Mouse (Mus musculus): Measurements from ENCODE around the gene Ntrk3. TPM values are rescaled to one million over a fixed set of nuclear protein-coding genes. Genes with fewer than 3 reads are reported as not detected.

Gene Ntrk3
- polyA plus RNA-seq, 1 experiment from 2014 or later, result 1.2 TPM

DNA sequence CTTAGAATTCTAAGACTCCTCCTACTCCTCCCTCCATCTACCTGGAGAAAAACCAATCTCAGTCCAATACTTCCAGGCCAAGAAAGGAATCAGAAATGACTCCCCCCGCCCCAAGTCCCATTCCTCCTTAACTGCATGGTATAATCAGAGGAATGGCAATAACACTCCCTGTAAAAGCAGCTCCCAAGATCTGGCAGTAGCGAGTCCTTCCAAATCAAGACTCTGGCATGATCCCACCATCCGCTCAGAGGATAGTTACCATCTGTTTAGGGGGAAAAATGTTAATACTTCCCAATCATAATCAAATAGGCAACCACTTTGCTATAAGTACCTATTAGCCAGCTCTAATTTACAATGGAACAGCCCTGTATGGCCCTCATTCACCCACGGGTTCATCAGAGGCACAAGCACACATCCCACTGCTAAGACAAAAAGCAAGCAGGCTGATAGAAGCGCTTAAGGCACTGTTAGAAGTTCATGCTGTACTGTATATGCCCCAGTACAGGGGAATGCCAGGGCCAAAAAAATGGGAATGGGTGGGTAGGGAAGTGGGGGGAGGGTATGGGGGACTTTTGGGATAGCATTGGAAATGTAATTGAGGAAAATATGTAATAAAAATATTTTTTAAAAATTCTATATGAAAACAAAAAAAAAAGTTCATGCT is 294.3 kb downstream of the Ntrk3 start:
- Histone ChIP-seq H3K36me3 (ENCODE audit: control insufficient read depth, insufficient read depth) (no peaks in the 10 kb centered on the region), H3K9me3 (ENCODE audit: control insufficient read depth) (no peaks in the 10 kb centered on the region), H3K9ac (ENCODE audit: low read depth, low read length) (no peak overlapping the region), H3K4me1 (replicated peaks; ENCODE audit: control insufficient read depth, insufficient read depth, low read length) (no peaks in the 10 kb centered on the region), H3K27ac (ENCODE audit: low read depth, low read length) (no peak overlapping the region), H3K4me3 (ENCODE audit: low read depth, low read length) (no peak overlapping the region), H3K4me2 (replicated peaks; ENCODE audit: low read depth) (no peak overlapping the region), H3K27me3 (replicated peaks; ENCODE audit: control insufficient read depth, insufficient read depth, low read length) (no peaks in the 10 kb centered on the region)
- no peak for ATAC-seq
- WGBS, result 77% methylated on average over 5 of the region's 5 CpGs
- no peak for TF ChIP-seq CTCF (IDR thresholded peaks at IDR 0.05; ENCODE audit: low read depth)

DNA sequence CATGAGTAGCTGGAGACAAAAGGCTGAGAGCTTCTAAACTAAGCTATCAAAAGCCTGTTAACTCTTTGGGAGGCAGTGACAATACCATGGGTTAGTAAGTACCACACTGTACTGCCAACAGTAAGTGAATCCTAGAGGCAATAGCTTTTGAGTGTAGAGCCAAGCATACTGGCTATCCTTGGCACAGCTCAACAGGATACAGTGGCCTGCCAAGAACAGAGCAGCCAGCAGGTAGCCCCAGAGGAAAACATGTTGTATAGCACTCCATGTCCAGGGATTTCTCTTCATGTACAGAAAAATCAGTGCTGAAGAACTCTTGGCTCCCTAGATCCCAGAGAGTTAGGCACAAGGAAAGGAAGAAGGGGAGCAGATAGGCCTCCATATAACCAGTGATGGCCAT is 296.1 kb downstream of the Ntrk3 start:
- ATAC-seq, result no peak

GRCm38 (mm10) chr7:78440896-78441295 is 296.9 kb downstream of the Ntrk3 start:
- no peaks in the 10 kb centered on the region for H3K27me3 ChIP-seq (replicated peaks; ENCODE audit: control insufficient read depth, insufficient read depth, low read length)
- no peak overlapping the region for H3K4me3 ChIP-seq (ENCODE audit: low read depth, low read length)
- no peak for ATAC-seq
- H3K27ac ChIP-seq (ENCODE audit: low read depth, low read length), result no peak overlapping the region
- no peak overlapping the region for H3K4me2 ChIP-seq (replicated peaks; ENCODE audit: low read depth)
- H3K4me1 ChIP-seq (replicated peaks; ENCODE audit: control insufficient read depth, insufficient read depth, low read length), result no peaks in the 10 kb centered on the region
- H3K36me3 ChIP-seq (ENCODE audit: control insufficient read depth, insufficient read depth), result no peaks in the 10 kb centered on the region
- WGBS, result 82% methylated on average over 3 of the region's 3 CpGs
- no peaks in the 10 kb centered on the region for H3K9me3 ChIP-seq (ENCODE audit: control insufficient read depth)
- no peak for TF ChIP-seq CTCF (IDR thresholded peaks at IDR 0.05; ENCODE audit: low read depth)
- no peak overlapping the region for H3K9ac ChIP-seq (ENCODE audit: low read depth, low read length)

More for the DNA sequence above, 296.1 kb downstream of the Ntrk3 start:
- no peaks in the 10 kb centered on the region for H3K9me3 ChIP-seq (ENCODE audit: control insufficient read depth)
- H3K4me1 ChIP-seq (replicated peaks; ENCODE audit: control insufficient read depth, insufficient read depth, low read length), result no peaks in the 10 kb centered on the region
- H3K27me3 ChIP-seq (replicated peaks; ENCODE audit: control insufficient read depth, insufficient read depth, low read length), result no peaks in the 10 kb centered on the region
- no peak overlapping the region for H3K27ac ChIP-seq (ENCODE audit: low read depth, low read length)
- no peak overlapping the region for H3K4me3 ChIP-seq (ENCODE audit: low read depth, low read length)
- no peak overlapping the region for H3K4me2 ChIP-seq (replicated peaks; ENCODE audit: low read depth)
- no peak overlapping the region for H3K9ac ChIP-seq (ENCODE audit: low read depth, low read length)
- TF ChIP-seq CTCF (IDR thresholded peaks at IDR 0.05; ENCODE audit: low read depth), result no peak
- no peaks in the 10 kb centered on the region for H3K36me3 ChIP-seq (ENCODE audit: control insufficient read depth, insufficient read depth)

- H3K36me3 ChIP-seq (ENCODE audit: control insufficient read depth, insufficient read depth), result no peaks in the 10 kb centered on the region
- H3K9ac ChIP-seq (ENCODE audit: low read depth, low read length), result no peak overlapping the region
- H3K4me1 ChIP-seq (replicated peaks; ENCODE audit: control insufficient read depth, insufficient read depth, low read length), result no peaks in the 10 kb centered on the region
- TF ChIP-seq CTCF (IDR thresholded peaks at IDR 0.05; ENCODE audit: low read depth), result no peak
- ATAC-seq, result no peak
- no peak overlapping the region for H3K27ac ChIP-seq (ENCODE audit: low read depth, low read length)
- no peaks in the 10 kb centered on the region for H3K9me3 ChIP-seq (ENCODE audit: control insufficient read depth)
- H3K4me2 ChIP-seq (replicated peaks; ENCODE audit: low read depth), result no peak overlapping the region
- no peak overlapping the region for H3K4me3 ChIP-seq (ENCODE audit: low read depth, low read length)
- 94% methylated on average over 6 of the region's 6 CpGs for WGBS
- no peaks in the 10 kb centered on the region for H3K27me3 ChIP-seq (replicated peaks; ENCODE audit: control insufficient read depth, insufficient read depth, low read length)
Observed at GRCm38 (mm10) chr7:78440476-78440875, 297.3 kb downstream of the Ntrk3 start.

GRCm38 (mm10) chr7:78439361-78440120 is 298.3 kb downstream of the Ntrk3 start:
- ATAC-seq, result no peak
- no peaks in the 10 kb centered on the region for H3K36me3 ChIP-seq (ENCODE audit: control insufficient read depth, insufficient read depth)
- H3K9me3 ChIP-seq (ENCODE audit: control insufficient read depth), result no peaks in the 10 kb centered on the region
- no peak overlapping the region for H3K27ac ChIP-seq (ENCODE audit: low read depth, low read length)
- no peaks in the 10 kb centered on the region for H3K4me1 ChIP-seq (replicated peaks; ENCODE audit: control insufficient read depth, insufficient read depth, low read length)
- WGBS, result 67% methylated on average over 9 of the region's 9 CpGs
- no peak overlapping the region for H3K9ac ChIP-seq (ENCODE audit: low read depth, low read length)
- H3K4me2 ChIP-seq (replicated peaks; ENCODE audit: low read depth), result no peak overlapping the region
- no peak overlapping the region for H3K4me3 ChIP-seq (ENCODE audit: low read depth, low read length)
- no peaks in the 10 kb centered on the region for H3K27me3 ChIP-seq (replicated peaks; ENCODE audit: control insufficient read depth, insufficient read depth, low read length)
- no peak for TF ChIP-seq CTCF (IDR thresholded peaks at IDR 0.05; ENCODE audit: low read depth)

GRCm38 (mm10) chr7:78433617-78434144 is 304.1 kb downstream of the Ntrk3 start:
- no peaks in the 10 kb centered on the region for H3K36me3 ChIP-seq (ENCODE audit: control insufficient read depth, insufficient read depth)
- no peaks in the 10 kb centered on the region for H3K9me3 ChIP-seq (ENCODE audit: control insufficient read depth)
- TF ChIP-seq CTCF (IDR thresholded peaks at IDR 0.05; ENCODE audit: low read depth), result no peak
- no peaks in the 10 kb centered on the region for H3K27me3 ChIP-seq (replicated peaks; ENCODE audit: control insufficient read depth, insufficient read depth, low read length)
- H3K4me1 ChIP-seq (replicated peaks; ENCODE audit: control insufficient read depth, insufficient read depth, low read length), result no peaks in the 10 kb centered on the region
- H3K9ac ChIP-seq (ENCODE audit: low read depth, low read length), result no peak overlapping the region
- no peak overlapping the region for H3K27ac ChIP-seq (ENCODE audit: low read depth, low read length)
- ATAC-seq, result no peak
- no peak overlapping the region for H3K4me3 ChIP-seq (ENCODE audit: low read depth, low read length)
- H3K4me2 ChIP-seq (replicated peaks; ENCODE audit: low read depth), result no peak overlapping the region
- 46% methylated on average over 5 of the region's 5 CpGs for WGBS

Measured in intestine, postnatal 0 days (tissue).